Mouse (Mus musculus) adrenal gland, adult 8-10 months (tissue): ENCODE results near the gene Tcf12. TPM values are rescaled to one million over a fixed set of nuclear protein-coding genes. Genes with fewer than 3 reads are reported as not detected.

Experiments
- DNase-seq: peaks from one replicate; pipeline ENCODE4 v3.0.0; 2022
- total RNA-seq, 4 experiments: library from RNA; stranded (reverse); gene quantifications; 2 replicates each; pipeline ENCODE4 v1.2.4; 2022

Gene Tcf12
- total RNA-seq, 4 experiments from 2014 or later = 75.8 to 118 (median 89.1) TPM

GRCm38 (mm10) chr9:72085017-72085416, 26.7 kb downstream of the Tcf12 start:
- DNase-seq = no peak

- DNase-seq = peak; percentile 15
Observed at GRCm38 (mm10) chr9:72084131-72084530, 27.5 kb downstream of the Tcf12 start.

GRCm38 (mm10) chr9:72076158-72076557, 35.5 kb downstream of the Tcf12 start:
- no peak for DNase-seq

GRCm38 (mm10) chr9:72066151-72066550, 45.5 kb downstream of the Tcf12 start:
- DNase-seq = no peak

- DNase-seq = no peak
Observed at GRCm38 (mm10) chr9:72053144-72053543, 58.5 kb downstream of the Tcf12 start.

GRCm38 (mm10) chr9:72040156-72040555, 71.5 kb downstream of the Tcf12 start:
- DNase-seq = no peak

- no peak for DNase-seq
Observed at GRCm38 (mm10) chr9:72039369-72039768, 72.3 kb downstream of the Tcf12 start.

GRCm38 (mm10) chr9:72037059-72037516, 74.6 kb downstream of the Tcf12 start:
- no peak for DNase-seq

- no peak for DNase-seq
Observed at GRCm38 (mm10) chr9:72036257-72036656, 75.4 kb downstream of the Tcf12 start.

GRCm38 (mm10) chr9:72033271-72033670, 78.4 kb downstream of the Tcf12 start:
- no peak for DNase-seq

GRCm38 (mm10) chr9:72030274-72030673, 81.4 kb downstream of the Tcf12 start:
- no peak for DNase-seq

GRCm38 (mm10) chr9:72029601-72030000, 82.1 kb downstream of the Tcf12 start:
- DNase-seq = no peak

GRCm38 (mm10) chr9:72023274-72023673, 88.4 kb downstream of the Tcf12 start:
- DNase-seq = no peak

GRCm38 (mm10) chr9:72021512-72021911, 90.2 kb downstream of the Tcf12 start:
- no peak for DNase-seq

- DNase-seq = no peak
Observed at GRCm38 (mm10) chr9:72016021-72016420, 95.7 kb downstream of the Tcf12 start.

GRCm38 (mm10) chr9:72014585-72015381, 96.9 kb downstream of the Tcf12 start:
- no peak for DNase-seq

- DNase-seq = no peak
Observed at GRCm38 (mm10) chr9:72013541-72013940, 98.1 kb downstream of the Tcf12 start.

GRCm38 (mm10) chr9:72008634-72009033, 103.0 kb downstream of the Tcf12 start:
- no peak for DNase-seq

GRCm38 (mm10) chr9:71991147-71991546, 120.5 kb downstream of the Tcf12 start:
- no peak for DNase-seq

GRCm38 (mm10) chr9:71990376-71990775, 121.3 kb downstream of the Tcf12 start:
- DNase-seq = no peak

GRCm38 (mm10) chr9:71989663-71990062, 122.0 kb downstream of the Tcf12 start:
- no peak for DNase-seq

- DNase-seq = no peak
Observed at GRCm38 (mm10) chr9:71986716-71987115, 125.0 kb downstream of the Tcf12 start.

GRCm38 (mm10) chr9:71982826-71983225, 128.8 kb downstream of the Tcf12 start:
- no peak for DNase-seq

GRCm38 (mm10) chr9:71981071-71981470, 130.6 kb downstream of the Tcf12 start:
- DNase-seq = no peak
